Mouse (Mus musculus) cerebellum, postnatal 36 days (tissue): ENCODE results near the gene Rgs3.
A peak's percentile ranks its signal among the peaks of the same experiment; 100 is the strongest.
"Not testable (repeated sequence)": the region's sequence is repeated elsewhere in the genome, so short reads cannot be mapped to it uniquely, and the experiment has no call there.

Source experiments
- DNase-seq, 2 experiments: peaks; one replicate each; pipeline ENCODE4 v3.0.0; 2021 to 2022; ENCODE audit warnings: mixed read lengths in 2 of 2

The Rgs3 gene

DNA sequence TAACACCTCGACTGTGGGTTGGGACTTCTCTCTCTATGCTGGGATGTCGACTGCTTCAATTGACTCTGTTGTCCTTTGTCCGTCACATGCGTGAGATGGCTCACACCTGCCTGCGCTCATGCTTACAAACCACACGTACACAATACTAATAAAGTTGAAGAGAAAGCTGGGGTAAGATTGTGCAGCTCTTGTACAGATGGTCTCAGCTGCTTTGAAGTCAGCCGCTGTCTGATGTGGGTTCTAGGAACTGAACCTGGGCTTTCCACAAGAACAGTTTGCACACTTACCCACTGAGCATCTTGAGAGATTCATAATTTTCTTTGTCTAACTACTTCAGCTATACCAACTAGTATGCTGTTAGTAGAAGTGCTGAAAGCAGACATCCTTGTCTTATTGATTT lies 7.7 kb upstream of the Rgs3 start:
- no peak for DNase-seq

DNA sequence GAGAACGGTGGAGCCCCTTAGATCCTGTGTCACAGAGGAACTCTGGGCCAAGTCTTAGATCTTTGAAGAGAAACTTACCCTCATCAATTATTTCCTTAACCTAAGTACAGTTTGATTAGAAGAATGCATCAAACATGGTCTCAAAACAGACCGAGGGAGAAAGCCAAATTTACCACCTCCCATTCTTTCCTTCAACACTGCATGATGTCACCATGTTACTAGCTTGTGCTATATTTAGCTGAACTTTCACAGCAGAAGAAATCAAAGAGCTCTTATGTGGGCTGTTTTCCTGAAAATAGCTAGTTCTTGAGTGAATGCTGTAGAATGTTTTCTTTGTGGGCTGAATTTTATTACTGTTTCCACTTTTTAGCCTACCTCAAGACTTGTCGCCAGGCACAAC lies 2.2 kb upstream of the Rgs3 start:
- DNase-seq, result no peak

DNA sequence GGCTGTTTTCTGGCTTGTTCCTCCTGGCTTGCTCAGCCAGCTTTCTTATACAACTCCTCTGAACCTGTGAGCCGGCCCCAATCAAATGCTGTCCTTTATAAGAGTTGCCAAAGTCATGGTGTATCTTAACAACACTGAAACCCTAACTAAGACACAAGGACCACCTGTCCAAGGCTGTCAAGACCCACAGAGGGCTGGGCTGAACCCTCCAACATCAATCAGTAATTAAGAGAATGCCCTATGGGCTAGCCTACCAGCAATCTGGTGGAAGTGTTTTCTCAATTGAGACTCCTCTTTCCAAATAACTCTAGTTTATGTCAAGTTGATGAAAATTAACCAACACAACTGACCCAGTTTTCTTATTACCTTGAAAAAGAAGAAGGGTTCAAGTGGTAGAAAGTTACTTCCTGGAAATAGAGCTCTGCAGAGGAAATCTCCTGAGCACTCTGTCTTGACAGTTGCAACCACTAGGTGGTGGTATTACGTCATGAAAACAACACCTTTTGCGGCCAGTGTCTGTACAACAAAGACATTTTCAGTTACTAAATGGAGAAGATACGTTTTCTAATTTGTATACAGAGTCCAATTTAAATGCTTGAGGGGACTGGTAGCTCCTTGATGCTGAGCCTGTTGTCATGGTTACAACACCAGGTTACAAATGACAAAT lies 1.4 kb downstream of the Rgs3 start:
- DNase-seq, result peak; percentile 72 to 84

DNA sequence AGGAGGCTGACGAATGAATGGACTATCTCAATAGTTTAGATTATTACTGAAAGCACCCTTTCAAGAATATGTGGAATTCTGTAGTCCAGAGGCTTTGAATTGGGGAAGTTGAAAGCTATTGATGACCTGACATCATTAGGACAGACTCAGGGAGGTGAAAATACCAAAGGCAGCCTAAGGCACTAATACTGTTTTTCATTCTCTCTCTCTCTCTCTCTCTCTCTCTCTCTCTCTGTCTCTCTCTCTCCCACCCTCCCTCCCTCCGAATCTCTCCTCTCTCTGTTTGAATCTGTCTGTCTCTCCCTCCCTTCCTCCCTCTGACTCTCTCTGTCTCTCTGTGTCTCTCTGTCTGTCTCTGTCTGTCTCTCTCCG lies 2.0 kb downstream of the Rgs3 start:
- DNase-seq, result no peak

DNA sequence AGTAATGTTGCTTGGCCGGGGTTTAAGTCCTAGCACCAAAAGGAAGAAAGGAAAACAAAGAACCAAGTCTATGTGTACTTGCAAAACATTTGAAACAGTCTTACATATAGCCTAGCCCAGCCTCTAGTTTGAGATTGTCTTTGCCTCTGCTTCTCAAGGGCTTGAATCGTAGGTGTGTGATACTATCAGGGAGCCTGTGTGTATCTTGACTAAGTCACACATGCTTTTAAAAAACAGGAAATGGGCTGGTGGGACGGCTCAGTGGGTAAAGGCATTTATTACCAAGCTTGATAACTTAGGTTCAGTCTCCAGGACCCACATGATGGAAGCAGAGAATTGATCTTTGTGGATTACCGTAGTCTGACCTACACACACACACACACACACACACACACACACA lies 2.4 kb downstream of the Rgs3 start:
- no peak for DNase-seq

DNA sequence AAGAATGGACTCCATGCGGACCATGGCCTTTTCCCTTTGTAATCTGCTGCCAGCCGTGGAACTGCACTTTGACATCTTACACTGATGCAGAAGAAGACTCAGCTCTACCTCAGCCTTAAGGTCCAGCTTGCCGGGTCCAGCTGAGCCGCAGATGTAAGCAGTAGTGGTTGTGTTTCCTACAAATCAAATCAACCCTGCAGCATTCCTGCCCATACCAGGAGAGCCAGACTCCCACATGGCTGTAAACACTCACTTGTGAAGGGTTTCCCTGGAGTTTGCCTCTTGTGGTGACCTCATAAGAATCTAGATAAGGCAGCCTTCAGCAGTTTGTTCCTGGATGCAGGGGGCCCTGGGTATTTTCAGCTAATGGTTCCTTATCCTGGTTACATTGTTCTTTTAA lies 6.9 kb downstream of the Rgs3 start:
- DNase-seq, result no peak

DNA sequence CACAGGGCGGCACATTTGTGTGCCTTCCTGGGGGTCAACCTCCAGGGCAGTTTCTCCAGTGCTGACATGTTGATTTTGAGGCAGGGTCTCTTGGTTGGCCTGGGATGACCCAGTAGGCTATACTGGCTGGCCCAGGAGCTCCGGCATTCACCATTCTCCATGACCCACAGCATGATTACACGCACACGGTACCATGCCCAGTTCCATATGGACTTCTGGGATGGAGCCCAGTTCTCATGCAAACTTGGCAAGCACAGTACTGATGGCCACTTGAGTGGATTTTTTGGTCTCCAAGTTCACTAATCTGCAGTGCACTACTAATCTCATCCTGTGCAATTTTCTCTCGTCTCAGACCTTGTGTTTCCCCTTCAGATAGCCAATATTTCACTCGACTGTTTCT lies 8.0 kb downstream of the Rgs3 start:
- peak; percentile 63 to 69 for DNase-seq

DNA sequence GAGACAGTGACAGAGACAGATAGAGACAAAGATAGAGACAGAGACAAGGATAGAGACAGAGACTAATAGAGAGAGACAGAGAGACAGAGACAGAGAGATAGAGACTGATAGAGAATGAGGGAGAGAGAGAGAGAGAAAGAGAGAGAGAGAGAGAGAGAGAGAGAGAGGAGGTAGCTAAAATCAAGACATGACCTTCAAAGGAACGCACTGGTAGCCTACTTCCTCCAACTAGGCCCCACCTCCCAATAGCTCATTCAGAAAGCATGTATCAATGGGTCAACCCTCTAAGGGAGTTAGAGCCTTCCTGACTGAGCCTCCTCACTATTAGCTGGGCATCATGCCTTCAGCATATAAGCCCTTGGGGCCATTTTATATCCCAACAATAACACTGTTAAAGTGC lies 8.7 kb downstream of the Rgs3 start:
- DNase-seq, result no peak

DNA sequence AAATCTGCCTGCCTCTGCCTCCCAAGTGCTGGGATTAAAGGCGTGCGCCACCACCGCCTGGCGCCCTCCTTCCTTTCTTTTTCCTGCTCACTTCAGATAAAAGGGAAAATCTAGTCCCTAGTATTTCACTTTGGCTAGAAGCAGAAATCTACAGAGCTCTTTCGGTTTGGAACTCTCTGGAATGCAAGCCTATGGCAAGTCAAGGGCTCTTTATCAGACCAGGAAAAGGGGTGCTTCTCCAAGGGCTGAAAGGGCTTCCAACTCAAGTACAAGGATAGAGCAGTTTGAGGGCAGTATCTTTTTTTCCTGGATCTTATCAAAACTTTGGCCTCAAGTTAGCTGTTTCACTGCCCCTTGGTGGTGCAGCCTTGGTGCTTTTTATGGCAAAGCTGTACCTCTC lies 10.0 kb downstream of the Rgs3 start:
- no peak for DNase-seq

DNA sequence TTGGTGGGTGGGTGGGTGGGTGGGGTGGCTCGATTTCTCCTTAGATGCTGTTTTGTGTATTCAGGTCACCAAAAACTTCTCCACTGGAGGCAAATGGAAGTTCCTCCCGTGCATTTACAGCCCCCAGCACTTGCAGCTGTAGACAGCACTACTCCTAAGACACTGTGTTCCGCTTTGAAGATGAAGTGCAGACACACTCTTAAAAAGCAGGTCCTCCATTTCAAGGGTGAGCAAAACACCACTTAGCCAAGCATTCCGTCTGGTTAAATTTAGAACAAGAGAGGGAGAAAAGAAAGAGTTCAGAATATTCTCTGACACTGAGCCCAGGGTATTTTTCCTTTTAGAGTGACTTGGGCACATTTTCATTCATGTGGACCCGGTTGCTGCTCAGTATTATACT lies 10.4 kb downstream of the Rgs3 start:
- DNase-seq, result no peak

DNA sequence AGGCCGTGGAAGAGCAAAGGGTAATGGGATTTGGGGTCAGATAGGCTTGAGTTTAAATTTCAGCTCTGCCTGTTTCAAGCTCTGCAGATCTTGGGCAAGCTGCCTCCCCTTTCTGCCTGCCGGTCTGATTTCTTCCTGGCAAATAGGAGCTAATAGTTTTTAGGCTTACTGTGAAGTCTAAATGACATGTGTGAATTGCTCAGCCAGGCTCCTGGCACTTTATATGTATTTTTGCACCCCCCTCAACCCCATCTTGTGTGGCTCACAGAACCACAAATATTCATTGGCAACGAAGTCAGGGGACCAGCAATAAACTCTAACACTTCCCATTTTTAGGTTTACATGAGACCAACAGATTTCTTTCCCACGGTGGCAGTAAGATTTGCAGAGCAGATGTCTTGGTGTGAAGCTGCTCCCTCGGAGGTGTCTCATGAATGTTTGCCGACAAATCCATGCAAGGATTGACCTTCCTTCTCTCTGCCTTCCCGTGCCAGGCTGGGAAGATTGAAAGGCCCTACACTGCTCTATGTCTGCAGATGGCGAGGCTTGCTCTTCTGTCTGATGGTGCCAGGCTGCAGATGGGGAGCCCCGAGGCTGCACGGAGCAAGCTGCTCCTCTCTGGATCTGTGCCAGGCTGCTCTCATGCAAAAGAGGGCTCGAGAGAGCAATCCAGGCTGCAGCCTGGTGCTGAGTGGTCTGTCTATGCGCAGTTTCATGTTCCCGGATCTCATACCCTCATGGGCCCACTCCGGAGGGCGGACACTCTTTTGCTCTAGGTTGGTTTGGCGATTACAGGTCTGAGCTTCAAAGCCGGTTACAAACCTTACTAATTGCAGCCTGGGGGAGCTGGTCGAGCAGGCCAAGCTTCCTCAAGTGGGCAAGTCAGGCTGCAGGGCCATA lies 23.0 kb downstream of the Rgs3 start:
- DNase-seq, result peak; percentile 93

DNA sequence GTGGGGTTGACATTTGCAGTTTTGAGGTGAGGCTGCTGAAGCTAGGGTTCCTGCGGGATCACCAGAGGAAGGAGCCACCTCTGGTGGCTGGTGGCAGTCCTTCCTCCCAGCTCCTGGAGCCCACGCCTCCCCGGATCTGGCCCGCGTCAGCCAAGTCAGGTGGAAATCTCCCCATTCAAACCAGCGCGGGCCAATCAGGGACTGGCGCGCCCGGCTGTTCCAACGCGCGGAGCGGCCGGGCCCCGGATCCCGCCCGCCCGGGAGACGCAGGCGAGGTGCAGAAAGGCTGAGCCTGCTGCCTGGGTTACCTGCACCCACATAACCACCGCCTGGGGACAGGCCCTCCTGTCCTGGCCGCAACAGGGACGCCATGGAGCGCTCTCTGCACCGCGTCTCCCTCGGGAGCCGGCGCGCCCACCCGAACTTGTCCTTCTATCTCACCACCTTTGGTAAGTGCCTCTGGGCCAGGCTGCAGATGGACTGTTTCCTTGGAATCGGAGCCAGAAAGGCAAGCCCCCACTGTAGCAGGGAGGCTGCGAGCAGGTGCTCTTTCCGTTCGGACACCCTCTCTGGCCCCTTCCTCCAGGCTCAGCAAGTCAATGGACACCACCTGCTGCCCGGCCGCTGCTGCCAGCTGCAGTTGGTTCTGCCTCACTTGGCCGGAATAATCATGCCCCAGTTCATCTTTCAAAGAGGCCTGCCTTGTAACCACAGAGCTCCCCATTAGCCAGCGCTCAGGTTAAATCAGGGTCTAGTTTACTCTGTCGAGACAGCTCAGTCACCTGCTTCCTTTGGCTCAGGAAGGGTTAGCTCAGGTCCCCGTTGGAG lies 23.8 kb downstream of the Rgs3 start:
- DNase-seq, result peak; percentile 71 to 78

DNA sequence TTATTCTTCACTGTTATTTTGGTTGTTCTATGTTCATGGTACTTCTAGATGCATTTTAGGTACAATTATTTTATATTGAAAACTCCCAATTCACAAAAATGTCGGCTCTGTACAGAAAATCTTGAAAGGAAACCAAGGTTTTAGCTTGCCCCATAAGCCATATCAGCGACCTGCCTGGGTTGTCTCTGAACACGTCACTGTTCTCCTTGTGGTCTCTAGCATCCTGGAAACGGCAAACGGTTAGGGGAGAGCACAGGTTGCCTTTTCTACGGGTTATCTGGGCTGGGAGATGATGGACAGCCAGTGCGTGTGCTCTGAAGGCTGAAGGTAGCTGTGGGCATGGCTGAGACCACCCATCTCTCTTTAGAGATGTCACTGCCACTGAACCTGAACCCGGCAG lies 27.4 kb downstream of the Rgs3 start:
- no peak for DNase-seq

DNA sequence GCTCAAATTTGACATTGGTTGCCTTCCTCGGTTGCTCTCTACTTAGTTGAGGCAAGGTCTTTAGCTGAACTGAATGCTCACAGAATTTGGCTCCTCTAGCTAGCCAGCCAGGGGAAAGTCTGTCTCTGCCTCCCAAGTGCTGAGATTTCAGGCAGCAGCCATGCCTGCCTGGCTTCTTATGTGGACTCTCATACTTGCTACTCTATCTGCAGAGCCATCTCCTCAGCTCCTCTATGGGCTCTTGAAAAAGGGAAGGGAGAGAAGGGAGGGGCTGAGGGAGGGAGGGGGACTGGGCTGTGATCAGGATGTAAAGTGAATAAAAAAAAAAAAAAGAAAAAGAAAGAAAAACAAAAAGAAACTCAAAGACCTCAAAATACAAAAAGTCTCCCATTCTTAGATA lies 31.2 kb downstream of the Rgs3 start:
- DNase-seq, result no peak

DNA sequence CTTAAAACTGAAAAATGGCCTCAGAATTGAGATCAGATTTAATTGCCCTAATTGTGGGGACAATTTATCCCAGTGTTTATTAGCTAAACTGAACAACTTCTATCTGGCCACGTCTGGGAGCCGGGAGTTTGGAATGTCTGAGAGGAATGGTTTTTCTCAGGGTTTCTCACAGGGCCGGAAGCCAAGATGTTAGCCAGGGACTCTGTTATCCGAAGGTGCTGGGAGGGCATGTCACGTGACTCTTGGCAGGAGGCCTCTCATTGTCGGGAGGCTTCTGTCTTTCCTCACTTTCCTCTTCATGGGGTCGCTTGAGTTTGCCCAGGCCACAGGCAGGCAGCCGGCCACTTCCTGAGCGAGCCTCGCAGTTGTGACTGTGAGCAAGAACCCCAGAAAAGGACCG lies 31.7 kb downstream of the Rgs3 start:
- DNase-seq, result no peak

DNA sequence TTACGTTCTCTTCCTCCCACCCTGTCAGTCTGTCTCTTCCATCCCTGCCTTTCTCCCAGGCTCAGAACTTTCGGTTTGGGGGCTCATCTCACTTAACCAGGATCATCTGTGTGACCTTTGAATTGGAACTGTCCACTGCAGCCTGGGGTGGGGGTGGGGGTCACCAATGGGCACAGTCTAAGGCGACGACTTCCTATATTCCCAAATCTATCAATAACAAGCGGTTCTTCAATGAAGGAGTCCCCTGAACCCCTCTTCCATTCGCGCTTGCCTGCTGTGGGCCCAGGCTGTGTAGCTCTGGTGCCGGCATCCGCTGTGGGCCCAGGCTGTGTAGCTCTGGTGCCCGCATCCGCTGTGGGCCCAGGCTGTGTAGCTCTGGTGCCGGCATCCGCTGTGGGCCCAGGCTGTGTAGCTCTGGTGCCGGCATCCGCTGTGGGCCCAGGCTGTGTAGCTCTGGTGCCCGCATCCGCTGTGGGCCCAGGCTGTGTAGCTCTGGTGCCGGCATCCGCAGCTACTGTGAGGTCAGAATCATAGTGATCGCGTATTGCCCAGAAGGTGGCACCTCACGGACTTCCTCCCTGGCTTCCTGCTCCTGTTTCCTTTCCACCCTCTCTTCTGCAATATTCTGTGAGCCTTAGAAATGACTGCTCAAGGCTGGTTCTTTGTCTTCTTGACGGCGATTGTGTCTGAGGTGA lies 34.0 kb downstream of the Rgs3 start:
- DNase-seq, result not testable (repeated sequence)

DNA sequence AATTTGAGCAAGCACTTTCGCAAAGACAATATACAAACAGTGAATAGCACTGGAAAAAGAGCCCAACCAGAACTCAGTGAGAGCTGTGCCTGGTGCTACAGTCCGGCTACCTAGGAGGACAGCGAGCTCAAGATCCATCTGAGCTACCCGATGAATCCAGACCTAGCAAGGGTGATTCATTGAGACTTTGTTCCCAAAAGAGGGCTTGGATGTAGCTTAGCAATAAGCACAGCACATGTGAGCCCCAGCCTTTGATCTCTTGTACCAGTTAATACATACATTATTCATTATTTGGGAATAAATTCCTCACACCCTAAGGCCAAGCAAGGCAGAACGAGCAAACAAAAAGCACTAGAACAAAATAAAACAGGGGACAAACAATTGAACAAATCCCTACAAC lies 34.8 kb downstream of the Rgs3 start:
- no peak for DNase-seq

DNA sequence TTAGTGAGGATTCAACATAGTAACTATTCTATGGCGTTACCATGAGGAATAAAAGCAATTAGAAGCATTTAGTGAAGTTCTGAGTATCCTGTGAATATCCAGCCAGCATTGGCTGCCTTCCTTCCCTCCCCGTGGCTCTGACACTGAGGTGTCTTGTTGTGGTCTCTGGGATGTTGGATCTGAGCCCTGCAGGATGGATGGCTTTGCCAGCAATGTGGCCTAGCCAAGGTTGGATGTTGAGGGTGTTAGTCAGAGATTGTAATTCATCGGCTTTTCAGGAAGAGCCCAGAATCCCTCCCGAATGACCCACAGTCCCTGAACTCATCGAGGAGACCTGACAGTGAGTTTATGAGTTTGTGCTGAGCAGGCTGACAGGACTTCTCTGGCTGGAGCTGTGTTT lies 36.4 kb downstream of the Rgs3 start:
- peak in 1 of 2 experiments; percentile 50 for DNase-seq

DNA sequence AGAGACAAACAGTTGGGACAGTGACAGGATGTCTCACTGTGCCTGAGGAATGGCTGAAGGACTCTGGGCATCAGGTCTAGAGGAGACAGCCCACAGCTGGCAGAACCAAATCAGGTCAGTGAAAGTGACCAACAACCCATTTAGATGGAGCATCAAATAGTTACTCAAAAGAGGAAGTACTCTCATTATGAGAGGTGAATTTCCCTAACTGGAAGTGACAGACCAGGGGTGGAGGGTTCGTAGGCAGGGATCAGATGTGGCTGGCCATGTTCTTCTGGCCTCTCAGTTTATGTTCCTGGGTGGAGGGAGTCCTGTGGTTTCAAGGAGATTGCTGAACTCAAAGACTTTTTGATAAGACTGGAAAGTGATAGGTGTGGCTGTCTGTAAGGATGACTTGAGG lies 40.9 kb downstream of the Rgs3 start:
- DNase-seq, result no peak

DNA sequence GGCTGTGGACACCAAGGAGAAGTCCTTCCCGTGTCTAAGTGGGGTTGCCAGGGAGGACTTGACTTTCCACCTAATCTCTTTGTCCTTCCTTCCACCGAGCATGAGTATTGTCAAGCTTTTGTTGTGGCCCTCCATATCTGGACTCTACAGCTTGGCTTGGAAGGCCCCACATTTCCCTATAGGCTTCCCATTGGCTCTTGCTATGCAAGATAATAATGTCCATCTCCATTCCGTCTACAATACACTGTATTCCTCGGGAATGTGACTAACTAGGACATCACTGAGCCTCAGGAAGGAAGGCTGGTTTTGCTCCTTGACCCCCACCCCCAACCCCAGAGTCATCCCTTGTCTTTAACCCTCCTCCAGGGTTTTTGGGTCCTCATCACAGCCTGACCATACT lies 44.0 kb downstream of the Rgs3 start:
- no peak for DNase-seq

DNA sequence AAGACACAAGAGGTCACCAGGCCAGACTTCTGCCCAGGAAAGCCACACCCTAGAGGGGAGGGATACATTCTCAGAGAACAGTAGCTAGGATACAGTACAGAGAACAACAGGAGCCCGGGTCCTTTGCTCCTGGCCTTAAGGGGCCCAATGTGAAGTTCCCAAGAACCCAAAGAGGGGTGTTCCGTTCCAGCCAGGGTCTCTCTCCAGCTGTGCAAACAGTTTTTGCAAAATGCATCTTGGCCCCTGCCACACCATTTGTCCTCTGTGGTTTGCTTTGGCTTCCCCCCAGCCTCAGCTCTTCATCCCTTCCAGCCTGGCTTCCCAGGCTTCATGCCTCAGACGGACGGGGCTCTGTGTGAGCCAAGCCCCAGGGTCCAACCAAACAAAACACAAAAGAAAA lies 44.4 kb downstream of the Rgs3 start:
- DNase-seq, result no peak

DNA sequence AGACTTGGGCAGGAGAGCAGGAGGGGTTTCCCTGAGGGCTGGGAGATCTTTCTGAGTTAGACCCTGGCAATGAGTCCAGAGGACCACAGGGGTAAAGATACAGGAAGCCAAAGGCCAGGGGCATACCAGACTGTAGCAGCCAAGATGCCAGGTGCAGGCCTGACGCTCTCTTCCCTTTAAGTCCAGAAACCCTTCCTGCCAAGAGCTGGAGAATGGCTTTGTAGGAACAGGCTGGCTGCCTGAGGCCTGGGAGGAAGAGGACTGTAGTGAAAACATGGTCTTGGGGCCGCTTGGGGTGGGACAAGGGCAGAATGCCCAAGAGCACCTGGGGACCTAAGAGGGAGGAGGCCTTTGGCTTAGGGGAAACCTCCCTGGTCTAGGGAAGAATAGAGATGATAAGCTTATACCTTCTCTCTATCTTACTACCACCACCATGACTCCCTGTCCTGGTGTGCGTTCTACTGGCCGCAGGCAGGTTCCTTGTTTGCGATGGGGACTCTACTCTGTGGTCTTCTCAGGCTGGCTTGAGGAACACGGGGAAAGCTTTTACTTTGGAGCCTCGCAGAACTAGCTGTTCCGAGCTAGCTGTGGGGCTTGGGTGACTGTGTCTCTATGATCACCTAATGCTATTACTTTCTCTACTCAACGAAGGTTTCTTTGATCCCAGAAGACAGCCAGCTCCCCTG lies 46.4 kb downstream of the Rgs3 start:
- peak; percentile 47 to 53 for DNase-seq

DNA sequence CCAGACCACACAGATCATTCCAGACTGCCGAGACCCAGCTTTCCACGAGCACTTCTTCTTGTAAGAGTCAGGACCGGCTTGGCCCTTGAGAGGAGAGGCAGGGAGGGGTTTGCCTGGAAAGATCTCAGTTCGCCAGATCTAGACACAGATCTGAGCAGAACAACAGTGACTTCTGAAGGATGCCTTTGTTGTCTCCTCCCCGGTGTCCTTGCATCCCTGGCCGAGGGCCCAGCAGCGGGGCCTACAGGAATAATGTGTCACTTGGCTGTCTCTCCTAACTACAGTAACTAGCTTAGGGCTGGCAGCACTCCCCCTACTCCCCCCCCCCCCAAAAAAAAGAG lies 46.9 kb downstream of the Rgs3 start:
- DNase-seq, result no peak
